ENCODE assay signal across 18 mouse cellular contexts in the genomic region with DNA sequence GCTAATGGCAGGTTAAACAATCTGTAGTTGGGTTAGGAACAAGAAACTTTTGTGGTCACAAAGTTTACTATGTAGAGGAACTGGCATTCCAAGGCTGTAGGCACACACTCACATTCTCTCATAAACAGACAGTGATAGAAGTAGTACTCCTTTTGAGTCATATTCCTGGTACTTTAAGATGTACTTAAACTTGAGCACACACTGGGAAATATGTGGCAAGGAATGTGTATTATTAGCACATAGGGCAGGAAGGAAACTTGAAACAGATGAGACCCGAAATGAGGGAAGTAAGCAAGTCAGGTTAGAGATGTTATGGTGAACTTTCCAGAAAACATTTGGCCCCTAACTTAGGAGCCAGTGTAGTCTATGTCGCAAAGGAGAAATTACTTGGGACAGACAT. TPM values are rescaled to one million over a fixed set of nuclear protein-coding genes. Genes with fewer than 3 reads are reported as not detected.
A peak's percentile ranks its signal among the peaks of the same experiment; 100 is the strongest.
DNase-seq lines count a peak whose midpoint lies in the region; ATAC-seq and TF ChIP-seq lines count a peak whose summit lies in the region.
"Had no signal": no experiment of that assay in that cellular context is flagged by ENCODE, and none has a peak within 500 bp of the region (broad histone marks: within the 10 kb centered on the region; RNA-seq: fewer than 3 reads in every experiment).

No protein-coding gene starts in this region.

- H3K9ac ChIP-seq in heart, postnatal 0 days (replicated peaks; ENCODE audit: low read depth, low read length) = no peak overlapping the region
- H3K9ac ChIP-seq in heart, embryonic 11.5 days (ENCODE audit: low read depth, low read length) = no peak overlapping the region
- H3K9ac ChIP-seq: embryonic facial prominence, embryonic 12.5 days; embryonic facial prominence, embryonic 15.5 days; forebrain, embryonic 15.5 days; heart, embryonic 13.5 days; hindbrain, embryonic 12.5 days; hindbrain, embryonic 15.5 days had no signal

- ATAC-seq in heart, postnatal 0 days (ENCODE audit: insufficient read depth, low read depth) = no peak
- ATAC-seq in heart, embryonic 11.5 days (replicated peaks; ENCODE audit: insufficient number of reproducible peaks, low FRiP score, low TSS enrichment) = no peak
- 0 out of 2 replicates have a peak, but pooled peaks have one; percentile 40 for ATAC-seq in megakaryocyte, adult 5-6 weeks (ENCODE audit: poor library complexity, severe bottlenecking)
- ATAC-seq: activated CD4-positive, CD25-positive, alpha-beta regulatory T cell, adult 4 months; forebrain, embryonic 15.5 days had no signal

- 83% methylated on average over 2 of the region's 2 CpGs for WGBS in heart, postnatal 0 days
- WGBS in heart, embryonic 11.5 days (ENCODE audit: insufficient replicate concordance) = 74% methylated on average over 2 of the region's 2 CpGs
- WGBS in limb, embryonic 10.5 days = 81% methylated on average over 2 of the region's 2 CpGs

- H3K4me3 ChIP-seq in heart, postnatal 0 days (ENCODE audit: low read depth, low read length) = no peak overlapping the region
- no peak overlapping the region for H3K4me3 ChIP-seq in heart, embryonic 11.5 days (ENCODE audit: low read depth, low read length)
- H3K4me3 ChIP-seq in brown adipose tissue, adult 24 weeks (ENCODE audit: insufficient read depth, low read depth, low read length) = no peak overlapping the region
- no peak overlapping the region for H3K4me3 ChIP-seq in limb, embryonic 10.5 days
- H3K4me3 ChIP-seq: embryonic facial prominence, embryonic 12.5 days; embryonic facial prominence, embryonic 15.5 days; forebrain, embryonic 15.5 days; heart, embryonic 13.5 days; hindbrain, embryonic 12.5 days; hindbrain, embryonic 15.5 days had no signal

- H3K27ac ChIP-seq in heart, postnatal 0 days (ENCODE audit: low read depth) = peak overlapping the region; percentile 76; the same call in 1 of the 2 replicates
- H3K27ac ChIP-seq in heart, embryonic 11.5 days (ENCODE audit: low read depth, low read length) = no peak overlapping the region
- H3K27ac ChIP-seq in brown adipose tissue, adult 24 weeks (replicated peaks; ENCODE audit: low read depth, low read length) = peak overlapping the region; percentile 43
- no peak overlapping the region for H3K27ac ChIP-seq in limb, embryonic 10.5 days
- H3K27ac ChIP-seq: embryonic facial prominence, embryonic 12.5 days; embryonic facial prominence, embryonic 15.5 days; forebrain, embryonic 15.5 days; hindbrain, embryonic 12.5 days; hindbrain, embryonic 15.5 days had no signal

- TF ChIP-seq CTCF in heart, postnatal 0 days (IDR thresholded peaks at IDR 0.05; ENCODE audit: low read depth) = no peak

- DNase-seq in heart, postnatal 0 days (ENCODE audit: low spot score) = no peak
- DNase-seq in lung, postnatal 25 days (ENCODE audit: low spot score) = peak; percentile 30
- DNase-seq in lung, postnatal 4 days = no peak
- DNase-seq in limb, embryonic 10.5 days (ENCODE audit: low spot score) = no peak
- no peak for DNase-seq in frontal cortex, adult 2 months (ENCODE audit: extremely low spot score in 1 of 2, low spot score in 1 of 2)
- DNase-seq: adrenal gland, adult 8-10 months; adrenal gland, postnatal 25 days; gastrocnemius, postnatal 25 days had no signal

- no peak overlapping the region for H3K4me2 ChIP-seq in heart, postnatal 0 days (ENCODE audit: low read depth, low read length)
- no peak overlapping the region for H3K4me2 ChIP-seq in heart, embryonic 11.5 days
- H3K4me2 ChIP-seq: embryonic facial prominence, embryonic 12.5 days; embryonic facial prominence, embryonic 15.5 days; forebrain, embryonic 15.5 days; heart, embryonic 13.5 days; hindbrain, embryonic 12.5 days; hindbrain, embryonic 15.5 days had no signal

- H3K9me3 ChIP-seq in heart, postnatal 0 days (replicated peaks; ENCODE audit: control insufficient read depth, low read length) = no peaks in the 10 kb centered on the region
- no peaks in the 10 kb centered on the region for H3K9me3 ChIP-seq in heart, embryonic 11.5 days (replicated peaks; ENCODE audit: control insufficient read depth, low read length)
- no peaks in the 10 kb centered on the region for H3K9me3 ChIP-seq in limb, embryonic 10.5 days (replicated peaks)
- H3K9me3 ChIP-seq: embryonic facial prominence, embryonic 12.5 days; embryonic facial prominence, embryonic 15.5 days; forebrain, embryonic 15.5 days; heart, embryonic 13.5 days; hindbrain, embryonic 12.5 days; hindbrain, embryonic 15.5 days had no signal

- H3K36me3 ChIP-seq in heart, postnatal 0 days (replicated peaks; ENCODE audit: control insufficient read depth, insufficient read depth, low read length) = no peaks in the 10 kb centered on the region
- no peaks in the 10 kb centered on the region for H3K36me3 ChIP-seq in heart, embryonic 11.5 days (ENCODE audit: control insufficient read depth, insufficient read depth, low read length)
- no peaks in the 10 kb centered on the region for H3K36me3 ChIP-seq in limb, embryonic 10.5 days
- H3K36me3 ChIP-seq: embryonic facial prominence, embryonic 12.5 days; embryonic facial prominence, embryonic 15.5 days; forebrain, embryonic 15.5 days; heart, embryonic 13.5 days; hindbrain, embryonic 12.5 days; hindbrain, embryonic 15.5 days had no signal

- no peak for TF ChIP-seq EP300 in heart, postnatal 0 days (IDR thresholded peaks at IDR 0.05; ENCODE audit: low read depth)

- H3K4me1 ChIP-seq in heart, postnatal 0 days (ENCODE audit: control insufficient read depth, insufficient read depth) = peaks cover 8% of the 10 kb centered on the region; the same call in 1 of the 2 replicates
- no peaks in the 10 kb centered on the region for H3K4me1 ChIP-seq in heart, embryonic 11.5 days (ENCODE audit: control insufficient read depth, insufficient read depth, low read length)
- peaks cover 12% of the 10 kb centered on the region for H3K4me1 ChIP-seq in brown adipose tissue, adult 24 weeks (ENCODE audit: control insufficient read depth, insufficient read depth, insufficient read length, low read length)
- no peaks in the 10 kb centered on the region for H3K4me1 ChIP-seq in limb, embryonic 10.5 days
- H3K4me1 ChIP-seq: embryonic facial prominence, embryonic 12.5 days; embryonic facial prominence, embryonic 15.5 days; forebrain, embryonic 15.5 days; hindbrain, embryonic 12.5 days; hindbrain, embryonic 15.5 days had no signal

- H3K27me3 ChIP-seq in heart, postnatal 0 days (ENCODE audit: control insufficient read depth, insufficient read depth, low read length) = no peaks in the 10 kb centered on the region
- H3K27me3 ChIP-seq in heart, embryonic 11.5 days (ENCODE audit: control insufficient read depth, insufficient read depth, low read length) = 0 out of 2 replicates have a peak, but pooled peaks cover 7% of the 10 kb centered on the region
- peaks cover 98% of the 10 kb centered on the region for H3K27me3 ChIP-seq in limb, embryonic 10.5 days (ENCODE audit: low read depth, poor library complexity, severe bottlenecking)

RNA-seq across cellular contexts. Expression of gene Tsc22d3, which starts 34.7 kb away (rescaled TPM):
- total RNA-seq in heart, postnatal 0 days (2014; rRNA removed; ENCODE audit: low replicate concordance) = 187 and 240 TPM in 2 replicates
- 165 and 172 TPM in 2 replicates for polyA plus RNA-seq in heart, postnatal 0 days (2015; fragmentation: Nextera tagmentation; extraction: Ambion mirVana)
- 184 and 203 TPM in 2 replicates for polyA plus RNA-seq in heart, embryonic 11.5 days (2014; fragmentation: Nextera tagmentation; extraction: Ambion mirVana)
- 38.4 and 73.3 TPM in 2 replicates for polyA plus RNA-seq in brown adipose tissue, adult 24 weeks (2012; ENCODE audit: insufficient read depth, insufficient read length, missing spikeins)
- 72.3 and 79.4 TPM in 2 replicates for total RNA-seq in megakaryocyte, adult 5-6 weeks (2015)
- total RNA-seq in megakaryocyte, adult 5-6 weeks (2017) = 82.9 and 84.3 TPM in 2 replicates
- 90.3 and 109 TPM in 2 replicates for polyA plus RNA-seq in limb, embryonic 10.5 days (2016; fragmentation: Nextera tagmentation; extraction: Ambion mirVana)
- polyA plus RNA-seq in frontal cortex, adult 2 months (2012; rRNA removed) = 68.3 and 92.5 TPM in 2 replicates

Comparison
In these comparisons a context has a peak if more than half of its experiments do, and no peak if none do; other contexts are left out.
1. H3K27ac ChIP-seq: peak in heart, postnatal 0 days (single experiment) and brown adipose tissue, adult 24 weeks (single experiment); none in heart, embryonic 11.5 days (single experiment) and limb, embryonic 10.5 days (single experiment).